Mouse (Mus musculus): ENCODE data around the gene Rcc2.
A peak's percentile ranks its signal among the peaks of the same experiment; 100 is the strongest.

DNA sequence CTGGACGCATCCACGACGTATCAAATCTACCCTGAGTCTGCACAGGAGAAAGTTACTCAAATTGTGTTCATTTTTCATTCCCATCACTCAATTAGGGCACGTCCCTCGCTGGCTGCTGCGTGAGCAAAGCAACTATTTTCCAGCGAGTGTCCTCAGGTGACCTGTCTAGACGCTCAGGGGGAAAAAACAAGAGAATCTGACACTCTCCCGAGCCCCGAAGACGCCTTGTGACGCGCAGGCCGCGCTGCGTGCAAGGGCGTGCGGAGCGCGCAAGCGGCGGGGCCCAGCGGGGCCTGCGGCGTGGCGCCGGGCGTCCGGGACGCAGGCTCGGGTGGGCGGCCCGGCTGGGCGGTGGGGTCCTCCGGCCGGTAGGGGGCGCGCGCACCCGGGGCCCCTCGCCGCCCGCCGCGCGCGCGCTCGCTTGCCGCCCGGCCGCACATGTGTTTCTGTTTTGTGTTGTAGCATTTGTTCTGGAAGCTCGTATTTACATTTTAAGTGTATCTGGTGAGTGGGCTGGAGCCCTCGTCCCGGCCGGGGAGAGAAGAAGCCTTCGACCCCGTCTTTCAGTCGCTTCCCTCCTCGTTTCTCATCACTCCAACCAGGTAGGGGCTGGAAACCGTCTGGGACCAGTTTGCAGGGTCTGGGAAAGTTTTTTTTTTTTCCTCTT lies 841 bp downstream of the Rcc2 start:
- peak; percentile 24; the same call in 1 of the 2 replicates for TF ChIP-seq CTCF (IDR thresholded peaks at IDR 0.05; ENCODE audit: low read depth)
- no peak for TF ChIP-seq EP300 (optimal IDR thresholded peaks at IDR 0.05)
